Comparison of ENCODE assay signal across 16 mouse cellular contexts in the genomic region with DNA sequence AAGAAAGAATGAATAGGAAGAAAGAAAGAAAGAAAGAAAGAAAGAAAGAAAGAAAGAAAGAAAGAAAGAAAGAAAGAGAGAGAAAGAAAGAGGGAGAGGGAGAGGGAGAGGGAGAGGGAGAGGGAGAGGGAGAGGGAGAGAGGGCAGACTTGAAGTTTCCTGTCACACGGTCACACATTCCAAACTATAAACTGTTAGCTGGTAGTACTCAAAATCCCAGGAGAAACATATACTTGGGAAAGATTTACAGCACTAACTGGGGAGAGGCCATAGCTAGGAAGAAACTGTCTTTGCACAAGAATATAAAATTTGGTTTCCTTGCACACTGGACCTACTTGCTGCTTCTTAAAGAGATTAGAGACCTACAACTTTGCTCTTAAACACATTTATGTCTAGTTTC. TPM values are rescaled to one million over a fixed set of nuclear protein-coding genes. Genes with fewer than 3 reads are reported as not detected.
A peak's percentile ranks its signal among the peaks of the same experiment; 100 is the strongest.
DNase-seq lines count a peak whose midpoint lies in the region; ATAC-seq and TF ChIP-seq lines count a peak whose summit lies in the region.
"Had no signal": no experiment of that assay in that cellular context is flagged by ENCODE, and none has a peak within 500 bp of the region (broad histone marks: within the 10 kb centered on the region; RNA-seq: fewer than 3 reads in every experiment).

No protein-coding gene starts in this region.

- WGBS in embryonic facial prominence, embryonic 11.5 days, result 33% methylated on average over 1 of the region's 1 CpGs
- WGBS in embryonic facial prominence, embryonic 10.5 days, result 44% methylated on average over 1 of the region's 1 CpGs
- WGBS in lung, embryonic 14.5 days, result 7% methylated on average over 1 of the region's 1 CpGs
- 18% methylated on average over 1 of the region's 1 CpGs for WGBS in lung, adult 2 months
- 10% methylated on average over 1 of the region's 1 CpGs for WGBS in embryonic facial prominence, embryonic 13.5 days
- WGBS in limb, embryonic 14.5 days, result 5% methylated on average over 1 of the region's 1 CpGs
- 86% methylated on average over 1 of the region's 1 CpGs for WGBS in forebrain, postnatal 0 days

- H3K27me3 ChIP-seq in embryonic facial prominence, embryonic 11.5 days (ENCODE audit: control insufficient read depth, insufficient read depth, low read length), result no peaks in the 10 kb centered on the region
- no peaks in the 10 kb centered on the region for H3K27me3 ChIP-seq in embryonic facial prominence, embryonic 10.5 days (replicated peaks; ENCODE audit: low read depth, poor library complexity, severe bottlenecking)
- no peaks in the 10 kb centered on the region for H3K27me3 ChIP-seq in lung, embryonic 14.5 days (ENCODE audit: insufficient read depth, low read length)
- H3K27me3 ChIP-seq in embryonic facial prominence, embryonic 13.5 days, result no peaks in the 10 kb centered on the region
- H3K27me3 ChIP-seq in limb, embryonic 14.5 days (ENCODE audit: control insufficient read depth, insufficient read depth, low read length), result no peaks in the 10 kb centered on the region
- no peaks in the 10 kb centered on the region for H3K27me3 ChIP-seq in forebrain, postnatal 0 days (ENCODE audit: insufficient read depth, low read length)
- H3K27me3 ChIP-seq: midbrain, embryonic 15.5 days; Patski had no signal

- no peak for ATAC-seq in embryonic facial prominence, embryonic 11.5 days (replicated peaks; ENCODE audit: insufficient number of reproducible peaks, low FRiP score, low TSS enrichment, low read depth)
- peak; percentile 70; the same call in 1 of the 2 replicates for ATAC-seq in lung, embryonic 14.5 days (ENCODE audit: insufficient read depth)
- ATAC-seq in embryonic facial prominence, embryonic 13.5 days (ENCODE audit: insufficient number of reproducible peaks, insufficient read depth, low FRiP score, low TSS enrichment, low read depth), result no peak
- ATAC-seq in limb, embryonic 14.5 days (ENCODE audit: low FRiP score, low read depth), result peak; percentile 30; the same call in 1 of the 2 replicates
- no peak for ATAC-seq in forebrain, postnatal 0 days
- ATAC-seq: midbrain, embryonic 15.5 days had no signal

- H3K9me3 ChIP-seq in embryonic facial prominence, embryonic 11.5 days (replicated peaks; ENCODE audit: control insufficient read depth, low read length), result no peaks in the 10 kb centered on the region
- H3K9me3 ChIP-seq in embryonic facial prominence, embryonic 10.5 days, result no peaks in the 10 kb centered on the region
- no peaks in the 10 kb centered on the region for H3K9me3 ChIP-seq in lung, embryonic 14.5 days (ENCODE audit: low read depth, low read length)
- H3K9me3 ChIP-seq in embryonic facial prominence, embryonic 13.5 days, result no peaks in the 10 kb centered on the region
- H3K9me3 ChIP-seq in limb, embryonic 14.5 days (ENCODE audit: control insufficient read depth, low read length), result no peaks in the 10 kb centered on the region
- no peaks in the 10 kb centered on the region for H3K9me3 ChIP-seq in forebrain, postnatal 0 days (ENCODE audit: low read length)
- H3K9me3 ChIP-seq: midbrain, embryonic 15.5 days had no signal

- H3K4me2 ChIP-seq in embryonic facial prominence, embryonic 11.5 days (ENCODE audit: low read depth, low read length), result no peak overlapping the region
- no peak overlapping the region for H3K4me2 ChIP-seq in lung, embryonic 14.5 days
- H3K4me2 ChIP-seq in embryonic facial prominence, embryonic 13.5 days, result no peak overlapping the region
- no peak overlapping the region for H3K4me2 ChIP-seq in limb, embryonic 14.5 days (replicated peaks; ENCODE audit: low read depth, low read length, severe bottlenecking)
- H3K4me2 ChIP-seq in forebrain, postnatal 0 days (ENCODE audit: low read depth), result no peak overlapping the region
- H3K4me2 ChIP-seq: hindbrain, embryonic 14.5 days; midbrain, embryonic 15.5 days had no signal

- no peaks in the 10 kb centered on the region for H3K36me3 ChIP-seq in embryonic facial prominence, embryonic 11.5 days (replicated peaks; ENCODE audit: control insufficient read depth, insufficient read depth, low read depth, low read length)
- H3K36me3 ChIP-seq in embryonic facial prominence, embryonic 10.5 days (replicated peaks), result no peaks in the 10 kb centered on the region
- H3K36me3 ChIP-seq in lung, embryonic 14.5 days (ENCODE audit: insufficient read depth), result no peaks in the 10 kb centered on the region
- H3K36me3 ChIP-seq in embryonic facial prominence, embryonic 13.5 days, result no peaks in the 10 kb centered on the region
- no peaks in the 10 kb centered on the region for H3K36me3 ChIP-seq in limb, embryonic 14.5 days (ENCODE audit: control insufficient read depth, insufficient read depth, low read length)
- no peaks in the 10 kb centered on the region for H3K36me3 ChIP-seq in forebrain, postnatal 0 days (ENCODE audit: insufficient read depth)
- H3K36me3 ChIP-seq: midbrain, embryonic 15.5 days had no signal

- no peak for TF ChIP-seq POLR2A in lung, adult 2 months (IDR thresholded peaks at IDR 0.05; ENCODE audit: borderline replicate concordance, extremely low read depth, low read depth, low read length)
- no peak for TF ChIP-seq POLR2A in limb, embryonic 14.5 days (IDR thresholded peaks at IDR 0.05; ENCODE audit: borderline replicate concordance, extremely low read depth, insufficient read depth, insufficient read length)

- H3K4me3 ChIP-seq in embryonic facial prominence, embryonic 11.5 days (ENCODE audit: low read depth, low read length), result no peak overlapping the region
- H3K4me3 ChIP-seq in embryonic facial prominence, embryonic 10.5 days, result no peak overlapping the region
- H3K4me3 ChIP-seq in lung, embryonic 14.5 days (ENCODE audit: low read depth, low read length), result no peak overlapping the region
- no peak overlapping the region for H3K4me3 ChIP-seq in lung, adult 2 months (replicated peaks; ENCODE audit: extremely low read depth, low read depth, low read length)
- H3K4me3 ChIP-seq in embryonic facial prominence, embryonic 13.5 days, result no peak overlapping the region
- no peak overlapping the region for H3K4me3 ChIP-seq in limb, embryonic 14.5 days (replicated peaks; ENCODE audit: low read length)
- H3K4me3 ChIP-seq in forebrain, postnatal 0 days (ENCODE audit: low read depth, low read length), result no peak overlapping the region
- H3K4me3 ChIP-seq: left cerebral cortex, adult 2 months; midbrain, embryonic 15.5 days had no signal

- no peak overlapping the region for H3K9ac ChIP-seq in embryonic facial prominence, embryonic 11.5 days (replicated peaks; ENCODE audit: low read length)
- no peak overlapping the region for H3K9ac ChIP-seq in lung, embryonic 14.5 days
- no peak overlapping the region for H3K9ac ChIP-seq in embryonic facial prominence, embryonic 13.5 days
- H3K9ac ChIP-seq in limb, embryonic 14.5 days (ENCODE audit: low read depth, low read length, severe bottlenecking), result no peak overlapping the region
- no peak overlapping the region for H3K9ac ChIP-seq in forebrain, postnatal 0 days
- H3K9ac ChIP-seq: hindbrain, embryonic 14.5 days; midbrain, embryonic 15.5 days had no signal

- DNase-seq in embryonic facial prominence, embryonic 11.5 days (ENCODE audit: low spot score), result peak; percentile 18
- no peak for DNase-seq in embryonic facial prominence, embryonic 10.5 days (ENCODE audit: low spot score)
- peak; percentile 56 for DNase-seq in lung, embryonic 14.5 days
- no peak for DNase-seq in lung, adult 2 months
- peak; percentile 56 for DNase-seq in limb, embryonic 14.5 days (ENCODE audit: low spot score)
- DNase-seq in forebrain, postnatal 0 days, result no peak
- no peak for DNase-seq in spleen, adult 12 weeks (ENCODE audit: low spot score)
- DNase-seq: cerebellum, adult 9-11 months; gastrocnemius, postnatal 14 days; heart, postnatal 10 days; liver had no signal

- H3K27ac ChIP-seq in embryonic facial prominence, embryonic 11.5 days (replicated peaks; ENCODE audit: low read depth, low read length), result no peak overlapping the region
- H3K27ac ChIP-seq in embryonic facial prominence, embryonic 10.5 days (replicated peaks), result no peak overlapping the region
- H3K27ac ChIP-seq in lung, embryonic 14.5 days (ENCODE audit: low read depth), result peak overlapping the region; percentile 58; the same call in 1 of the 2 replicates
- H3K27ac ChIP-seq in embryonic facial prominence, embryonic 13.5 days, result peak overlapping the region; percentile 48; the same call in 1 of the 2 replicates
- 0 out of 2 replicates have a peak overlapping the region, but pooled peaks have one; percentile 65 for H3K27ac ChIP-seq in limb, embryonic 14.5 days (replicated peaks; ENCODE audit: low read depth, low read length)
- H3K27ac ChIP-seq in forebrain, postnatal 0 days (ENCODE audit: low read depth, low read length), result no peak overlapping the region
- H3K27ac ChIP-seq: hindbrain, embryonic 14.5 days; left cerebral cortex, adult 2 months; midbrain, embryonic 15.5 days had no signal

- no peak for TF ChIP-seq CTCF in lung, embryonic 14.5 days (IDR thresholded peaks at IDR 0.05; ENCODE audit: low read depth)
- no peak for TF ChIP-seq CTCF in lung, adult 2 months (IDR thresholded peaks at IDR 0.05; ENCODE audit: insufficient read depth, low read length)
- TF ChIP-seq CTCF in forebrain, postnatal 0 days (IDR thresholded peaks at IDR 0.05; ENCODE audit: low read depth), result no peak

- no peaks in the 10 kb centered on the region for H3K4me1 ChIP-seq in embryonic facial prominence, embryonic 11.5 days (ENCODE audit: control insufficient read depth, insufficient read depth, low read length)
- H3K4me1 ChIP-seq in embryonic facial prominence, embryonic 10.5 days, result peaks cover 13% of the 10 kb centered on the region
- no peaks in the 10 kb centered on the region for H3K4me1 ChIP-seq in lung, embryonic 14.5 days (ENCODE audit: insufficient read depth)
- H3K4me1 ChIP-seq in lung, adult 2 months (ENCODE audit: control insufficient read depth, insufficient read depth, low read length), result no peaks in the 10 kb centered on the region
- peaks cover 14% of the 10 kb centered on the region for H3K4me1 ChIP-seq in embryonic facial prominence, embryonic 13.5 days
- H3K4me1 ChIP-seq in limb, embryonic 14.5 days (ENCODE audit: control insufficient read depth, insufficient read depth, low read length), result peaks cover 11% of the 10 kb centered on the region; the same call in 1 of the 2 replicates
- no peaks in the 10 kb centered on the region for H3K4me1 ChIP-seq in forebrain, postnatal 0 days (ENCODE audit: insufficient read depth)
- H3K4me1 ChIP-seq: midbrain, embryonic 15.5 days had no signal

RNA-seq across cellular contexts. Expression of gene Pcdh18, which starts 50.2 kb away (rescaled TPM):
- polyA plus RNA-seq in embryonic facial prominence, embryonic 11.5 days (2014; fragmentation: Nextera tagmentation; extraction: Ambion mirVana), result 137 and 143 TPM in 2 replicates
- 73.7 and 82.8 TPM in 2 replicates for polyA plus RNA-seq in embryonic facial prominence, embryonic 10.5 days (2016; fragmentation: Nextera tagmentation; extraction: Ambion mirVana)
- polyA plus RNA-seq in lung, embryonic 14.5 days (2014; fragmentation: Nextera tagmentation; extraction: Ambion mirVana), result 77.1 and 77.5 TPM in 2 replicates
- 14.5 and 17.8 TPM in 2 replicates for polyA plus RNA-seq in lung, adult 2 months (2012; rRNA removed)
- 143 and 150 TPM in 2 replicates for polyA plus RNA-seq in embryonic facial prominence, embryonic 13.5 days (2015; fragmentation: Nextera tagmentation; extraction: Ambion mirVana)
- polyA plus RNA-seq in limb, embryonic 14.5 days (2012; rRNA removed), result 72.6 and 84.7 TPM in 2 replicates
- polyA plus RNA-seq in limb, embryonic 14.5 days (2014; fragmentation: Nextera tagmentation; extraction: Ambion mirVana), result 118 and 149 TPM in 2 replicates
- 27.3 and 36.3 TPM in 2 replicates for total RNA-seq in forebrain, postnatal 0 days (2014; rRNA removed)
- polyA plus RNA-seq in forebrain, postnatal 0 days (2015; fragmentation: Nextera tagmentation; extraction: Ambion mirVana), result 11.2 and 15.4 TPM in 2 replicates

Comparison
In these comparisons a context has a peak if more than half of its experiments do, and no peak if none do; other contexts are left out.
1. DNase-seq: peak in embryonic facial prominence, embryonic 11.5 days (single experiment), lung, embryonic 14.5 days (single experiment) and limb, embryonic 14.5 days (single experiment); none in embryonic facial prominence, embryonic 10.5 days (single experiment), lung, adult 2 months (single experiment), forebrain, postnatal 0 days (single experiment) and spleen, adult 12 weeks (single experiment).
2. H3K27ac ChIP-seq: peak in lung, embryonic 14.5 days (single experiment), embryonic facial prominence, embryonic 13.5 days (single experiment) and limb, embryonic 14.5 days (single experiment); none in embryonic facial prominence, embryonic 11.5 days (single experiment), embryonic facial prominence, embryonic 10.5 days (single experiment) and forebrain, postnatal 0 days (single experiment).
3. ATAC-seq: peak in lung, embryonic 14.5 days (single experiment) and limb, embryonic 14.5 days (single experiment); none in embryonic facial prominence, embryonic 11.5 days (single experiment), embryonic facial prominence, embryonic 13.5 days (single experiment) and forebrain, postnatal 0 days (single experiment).